Mouse (Mus musculus) thymus, postnatal 0 days (tissue): ENCODE results near the gene Gm27021. TPM values are rescaled to one million over a fixed set of nuclear protein-coding genes. Genes with fewer than 3 reads are reported as not detected.

ENCODE experiments used
- DNase-seq: peaks from one replicate; pipeline ENCODE4 v3.0.0-alpha.2; 2015; ENCODE audit warnings: low spot score
- polyA plus RNA-seq: library from polyadenylated mRNA; unstranded; fragments of >200 nt; fragmentation: Nextera tagmentation; extraction: Ambion mirVana; gene quantifications from 2 replicates; pipeline ENCODE4 v1.2.1, GENCODE M21; 2015

Gene Gm27021
- polyA plus RNA-seq, 1 experiment from 2014 or later, result 2.3 TPM

GRCm38 (mm10) chr8:120686051-120686450 is 18.2 kb upstream of the Gm27021 start:
- no peak for DNase-seq

GRCm38 (mm10) chr8:120685591-120685990 is 17.7 kb upstream of the Gm27021 start:
- no peak for DNase-seq

GRCm38 (mm10) chr8:120685097-120685496 is 17.2 kb upstream of the Gm27021 start:
- no peak for DNase-seq

- DNase-seq, result no peak
Observed at GRCm38 (mm10) chr8:120684082-120684481, 16.2 kb upstream of the Gm27021 start.

GRCm38 (mm10) chr8:120683602-120684001 is 15.7 kb upstream of the Gm27021 start:
- DNase-seq, result peak; percentile 76

- DNase-seq, result no peak
Observed at GRCm38 (mm10) chr8:120681113-120681512, 13.2 kb upstream of the Gm27021 start.

GRCm38 (mm10) chr8:120680405-120680804 is 12.5 kb upstream of the Gm27021 start:
- DNase-seq, result peak; percentile 62

- DNase-seq, result no peak
Observed at GRCm38 (mm10) chr8:120679629-120680387, 11.9 kb upstream of the Gm27021 start.

GRCm38 (mm10) chr8:120678447-120678846 is 10.6 kb upstream of the Gm27021 start:
- DNase-seq, result peak; percentile 82

GRCm38 (mm10) chr8:120675718-120676117 is 7.8 kb upstream of the Gm27021 start:
- no peak for DNase-seq

GRCm38 (mm10) chr8:120673298-120673697 is 5.4 kb upstream of the Gm27021 start:
- DNase-seq, result no peak

GRCm38 (mm10) chr8:120672626-120673229 is 4.8 kb upstream of the Gm27021 start:
- no peak for DNase-seq

- no peak for DNase-seq
Observed at GRCm38 (mm10) chr8:120671775-120672174, 3.9 kb upstream of the Gm27021 start.

GRCm38 (mm10) chr8:120668374-120668905 is 561 bp upstream of the Gm27021 start, which contains the start of gene Emc8:
Emc8 (minus strand) TSS chr8:120668573.
- no peak for DNase-seq

- no peak for DNase-seq
Observed at GRCm38 (mm10) chr8:120666807-120667470, 940 bp downstream of the Gm27021 start.

GRCm38 (mm10) chr8:120665726-120666455 is 2.0 kb downstream of the Gm27021 start:
- DNase-seq, result peak; percentile 50

GRCm38 (mm10) chr8:120664566-120664965 is 3.3 kb downstream of the Gm27021 start:
- no peak for DNase-seq

GRCm38 (mm10) chr8:120657415-120657814 is 10.5 kb downstream of the Gm27021 start:
- DNase-seq, result no peak

- no peak for DNase-seq
Observed at GRCm38 (mm10) chr8:120656322-120657052, 11.4 kb downstream of the Gm27021 start.

GRCm38 (mm10) chr8:120647532-120647931 is 20.3 kb downstream of the Gm27021 start, which contains the start of gene 1190005I06Rik:
1190005I06Rik (minus strand) TSS chr8:120647632.
- no peak for DNase-seq
